Mouse (Mus musculus): Measurements from ENCODE around the gene Ces1h. TPM values are rescaled to one million over a fixed set of nuclear protein-coding genes. Genes with fewer than 3 reads are reported as not detected.
"Not testable (repeated sequence)": the region's sequence is repeated elsewhere in the genome, so short reads cannot be mapped to it uniquely, and the experiment has no call there.

Ces1h gene
- polyA plus RNA-seq (2012), result not detected in 2 replicates

GRCm38 (mm10) chr8:93379625-93380024, at the start of gene Ces1h:
Gene Ces1h (minus strand): TSS chr8:93379725.
- H3K4me3 ChIP-seq (replicated peaks), result no peak within 1 kb of the TSS
- no peaks in the 10 kb centered on the region for H3K27me3 ChIP-seq (ENCODE audit: control insufficient read depth)
- no peaks in the 10 kb centered on the region for H3K36me3 ChIP-seq (ENCODE audit: control insufficient read depth)
- no peaks in the 10 kb centered on the region for H3K9me3 ChIP-seq (ENCODE audit: control insufficient read depth, low read length)
- TF ChIP-seq TAL1 (IDR thresholded peaks at IDR 0.05; ENCODE audit: low read length) (no peak), GATA1 (IDR thresholded peaks at IDR 0.05; ENCODE audit: low read length) (no peak)
- no peaks in the 10 kb centered on the region for H3K4me1 ChIP-seq (ENCODE audit: control insufficient read depth)

GRCm38 (mm10) chr8:93427195-93427594, 47.7 kb upstream of the Ces1h start:
- no peaks in the 10 kb centered on the region for H3K4me1 ChIP-seq (ENCODE audit: control insufficient read depth)
- H3K27me3 ChIP-seq (ENCODE audit: control insufficient read depth), result no peaks in the 10 kb centered on the region
- no peak overlapping the region for H3K4me3 ChIP-seq (replicated peaks)
- TF ChIP-seq TAL1 (IDR thresholded peaks at IDR 0.05; ENCODE audit: low read length) (no peak), GATA1 (IDR thresholded peaks at IDR 0.05; ENCODE audit: low read length) (no peak)
- H3K36me3 ChIP-seq (ENCODE audit: control insufficient read depth), result no peaks in the 10 kb centered on the region
- H3K9me3 ChIP-seq (ENCODE audit: control insufficient read depth, low read length), result peaks cover 6% of the 10 kb centered on the region

GRCm38 (mm10) chr8:93415387-93415786, 35.9 kb upstream of the Ces1h start:
- Histone ChIP-seq H3K4me3 (replicated peaks) (no peak overlapping the region), H3K4me1 (ENCODE audit: control insufficient read depth) (no peaks in the 10 kb centered on the region), H3K9me3 (ENCODE audit: control insufficient read depth, low read length) (peaks cover 6% of the 10 kb centered on the region; the same call in 1 of the 2 replicates), H3K36me3 (ENCODE audit: control insufficient read depth) (no peaks in the 10 kb centered on the region), H3K27me3 (ENCODE audit: control insufficient read depth) (no peaks in the 10 kb centered on the region)
- TF ChIP-seq TAL1 (IDR thresholded peaks at IDR 0.05; ENCODE audit: low read length), result no peak
- no peak for TF ChIP-seq GATA1 (IDR thresholded peaks at IDR 0.05; ENCODE audit: low read length)

GRCm38 (mm10) chr8:93408830-93409229, 29.3 kb upstream of the Ces1h start:
- H3K36me3 ChIP-seq (ENCODE audit: control insufficient read depth), result no peaks in the 10 kb centered on the region
- H3K4me1 ChIP-seq (ENCODE audit: control insufficient read depth), result no peaks in the 10 kb centered on the region
- H3K4me3 ChIP-seq (replicated peaks), result no peak overlapping the region
- TF ChIP-seq GATA1 (IDR thresholded peaks at IDR 0.05; ENCODE audit: low read length) (no peak), TAL1 (IDR thresholded peaks at IDR 0.05; ENCODE audit: low read length) (no peak)
- H3K9me3 ChIP-seq (ENCODE audit: control insufficient read depth, low read length), result peaks cover 8% of the 10 kb centered on the region
- no peaks in the 10 kb centered on the region for H3K27me3 ChIP-seq (ENCODE audit: control insufficient read depth)

GRCm38 (mm10) chr8:93399698-93400097, 20.2 kb upstream of the Ces1h start:
- TF ChIP-seq TAL1 (IDR thresholded peaks at IDR 0.05; ENCODE audit: low read length), result no peak
- TF ChIP-seq GATA1 (IDR thresholded peaks at IDR 0.05; ENCODE audit: low read length), result no peak
- Histone ChIP-seq H3K36me3 (ENCODE audit: control insufficient read depth) (no peaks in the 10 kb centered on the region), H3K4me3 (replicated peaks) (no peak overlapping the region), H3K9me3 (ENCODE audit: control insufficient read depth, low read length) (no peaks in the 10 kb centered on the region), H3K27me3 (ENCODE audit: control insufficient read depth) (no peaks in the 10 kb centered on the region), H3K4me1 (ENCODE audit: control insufficient read depth) (no peaks in the 10 kb centered on the region)

- no peak for TF ChIP-seq GATA1 (IDR thresholded peaks at IDR 0.05; ENCODE audit: low read length)
- no peak for TF ChIP-seq TAL1 (IDR thresholded peaks at IDR 0.05; ENCODE audit: low read length)
- Histone ChIP-seq H3K4me3 (replicated peaks) (no peak overlapping the region), H3K4me1 (ENCODE audit: control insufficient read depth) (no peaks in the 10 kb centered on the region), H3K27me3 (ENCODE audit: control insufficient read depth) (no peaks in the 10 kb centered on the region), H3K9me3 (ENCODE audit: control insufficient read depth, low read length) (no peaks in the 10 kb centered on the region), H3K36me3 (ENCODE audit: control insufficient read depth) (no peaks in the 10 kb centered on the region)
Measured at GRCm38 (mm10) chr8:93398044-93398443, 18.5 kb upstream of the Ces1h start.

- H3K36me3 ChIP-seq (ENCODE audit: control insufficient read depth); H3K9me3 ChIP-seq (ENCODE audit: control insufficient read depth, low read length); H3K27me3 ChIP-seq (ENCODE audit: control insufficient read depth); H3K4me1 ChIP-seq (ENCODE audit: control insufficient read depth); H3K4me3 ChIP-seq (replicated peaks): not testable (repeated sequence)
Measured at GRCm38 (mm10) chr8:93394079-93394619, 14.6 kb upstream of the Ces1h start.

GRCm38 (mm10) chr8:93369481-93369880, 10.0 kb downstream of the Ces1h start:
- Histone ChIP-seq H3K27me3 (ENCODE audit: control insufficient read depth) (no peaks in the 10 kb centered on the region), H3K4me3 (replicated peaks) (no peak overlapping the region), H3K36me3 (ENCODE audit: control insufficient read depth) (no peaks in the 10 kb centered on the region), H3K9me3 (ENCODE audit: control insufficient read depth, low read length) (peaks cover 7% of the 10 kb centered on the region), H3K4me1 (ENCODE audit: control insufficient read depth) (no peaks in the 10 kb centered on the region)
- TF ChIP-seq GATA1 (IDR thresholded peaks at IDR 0.05; ENCODE audit: low read length) (no peak), TAL1 (IDR thresholded peaks at IDR 0.05; ENCODE audit: low read length) (no peak)

GRCm38 (mm10) chr8:93360113-93360512, 19.4 kb downstream of the Ces1h start:
- TF ChIP-seq TAL1 (IDR thresholded peaks at IDR 0.05; ENCODE audit: low read length) (no peak), GATA1 (IDR thresholded peaks at IDR 0.05; ENCODE audit: low read length) (no peak)
- Histone ChIP-seq H3K36me3 (ENCODE audit: control insufficient read depth) (no peaks in the 10 kb centered on the region), H3K27me3 (ENCODE audit: control insufficient read depth) (no peaks in the 10 kb centered on the region), H3K4me1 (ENCODE audit: control insufficient read depth) (no peaks in the 10 kb centered on the region), H3K4me3 (replicated peaks) (no peak overlapping the region), H3K9me3 (ENCODE audit: control insufficient read depth, low read length) (no peaks in the 10 kb centered on the region; the same call in 1 of the 2 replicates)

GRCm38 (mm10) chr8:93339531-93339930, 40.0 kb downstream of the Ces1h start:
- no peaks in the 10 kb centered on the region for H3K36me3 ChIP-seq (ENCODE audit: control insufficient read depth)
- no peak overlapping the region for H3K4me3 ChIP-seq (replicated peaks)
- H3K4me1 ChIP-seq (ENCODE audit: control insufficient read depth), result no peaks in the 10 kb centered on the region
- no peak for TF ChIP-seq GATA1 (IDR thresholded peaks at IDR 0.05; ENCODE audit: low read length)
- no peak for TF ChIP-seq TAL1 (IDR thresholded peaks at IDR 0.05; ENCODE audit: low read length)
- no peaks in the 10 kb centered on the region; the same call in 1 of the 2 replicates for H3K9me3 ChIP-seq (ENCODE audit: control insufficient read depth, low read length)
- H3K27me3 ChIP-seq (ENCODE audit: control insufficient read depth), result no peaks in the 10 kb centered on the region

Data from erythroblast, embryonic 14.5 days (primary cell).